Mouse (Mus musculus) brain, embryonic 14.5 days (tissue): Measurements from ENCODE around the gene Foxj1.

ENCODE experiments used
- CTCF ChIP-seq: fragments of 200-500 bp; IDR thresholded peaks from 2 replicates; pipeline ENCODE4 v1.5.1; 2012; ENCODE audit warnings: inconsistent platforms, mild to moderate bottlenecking, moderate library complexity, borderline replicate concordance; ENCODE audit not compliant: insufficient read depth, insufficient read length; ENCODE audit errors: extremely low read depth
- POLR2A ChIP-seq: fragments of 200-500 bp; IDR thresholded peaks from 2 replicates; pipeline ENCODE4 v1.6.1; 2012; ENCODE audit warnings: mild to moderate bottlenecking, inconsistent platforms, borderline replicate concordance; ENCODE audit not compliant: poor library complexity, insufficient read depth, insufficient read length, severe bottlenecking; ENCODE audit errors: extremely low read depth

DNA sequence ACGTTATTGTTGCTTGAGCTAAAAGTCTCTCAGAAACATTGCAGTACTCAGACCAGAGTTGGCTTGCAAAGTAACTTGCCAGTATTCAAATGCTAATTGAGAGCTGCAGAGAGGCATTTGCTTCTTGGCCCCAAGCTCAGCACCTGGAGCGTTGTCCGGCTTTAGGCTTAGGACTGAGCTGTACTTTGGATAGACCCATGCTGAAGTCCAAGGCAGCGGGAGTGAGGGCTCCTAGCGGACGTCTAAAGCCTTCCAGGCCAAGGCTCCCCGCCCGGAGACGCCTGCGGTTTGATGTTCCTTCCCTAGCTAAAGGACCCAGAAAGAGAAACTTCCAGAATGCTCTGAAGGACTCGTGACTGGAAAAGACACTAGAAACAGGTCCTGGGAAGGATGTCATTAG lies 53.1 kb downstream of the Foxj1 start:
- TF ChIP-seq CTCF (no peak), POLR2A (no peak)
